Mouse (Mus musculus) c-Kit-positive CD71-negative TER-119-negative erythroid progenitor cells, embryonic 14.5 days (primary cell): ENCODE results near the gene Atoh1.

Experiments
- DNase-seq: peaks from one replicate; pipeline ENCODE4 v3.0.0-alpha.2; 2013; ENCODE audit warnings: low read depth

Atoh1 gene

GRCm38 (mm10) chr6:64728499-64729198, at the start of gene Atoh1:
TSS of gene Atoh1 (plus strand) at chr6:64729125.
- DNase-seq = no peak

- DNase-seq = peak; percentile 13
Measured at GRCm38 (mm10) chr6:64683974-64684373, 45.0 kb upstream of the Atoh1 start.

- peak; percentile 20 for DNase-seq
Measured at GRCm38 (mm10) chr6:64684973-64685372, 44.0 kb upstream of the Atoh1 start.

GRCm38 (mm10) chr6:64688181-64688944, 40.6 kb upstream of the Atoh1 start:
- DNase-seq = no peak

- DNase-seq = no peak
Measured at GRCm38 (mm10) chr6:64694688-64695087, 34.2 kb upstream of the Atoh1 start.

GRCm38 (mm10) chr6:64703659-64704058, 25.3 kb upstream of the Atoh1 start:
- DNase-seq = no peak

- no peak for DNase-seq
Measured at GRCm38 (mm10) chr6:64727751-64728403, 1.0 kb upstream of the Atoh1 start.

GRCm38 (mm10) chr6:64729231-64730011, 496 bp downstream of the Atoh1 start:
- DNase-seq = no peak

- no peak for DNase-seq
Measured at GRCm38 (mm10) chr6:64730030-64730429, 1.1 kb downstream of the Atoh1 start.

- DNase-seq = no peak
Measured at GRCm38 (mm10) chr6:64730506-64731020, 1.6 kb downstream of the Atoh1 start.

GRCm38 (mm10) chr6:64731126-64731525, 2.2 kb downstream of the Atoh1 start:
- DNase-seq = no peak

GRCm38 (mm10) chr6:64731621-64732320, 2.8 kb downstream of the Atoh1 start:
- no peak for DNase-seq

GRCm38 (mm10) chr6:64733311-64733710, 4.4 kb downstream of the Atoh1 start:
- no peak for DNase-seq

- DNase-seq = no peak
Measured at GRCm38 (mm10) chr6:64734441-64735320, 5.8 kb downstream of the Atoh1 start.

- DNase-seq = no peak
Measured at GRCm38 (mm10) chr6:64736317-64736716, 7.4 kb downstream of the Atoh1 start.

- DNase-seq = no peak
Measured at GRCm38 (mm10) chr6:64742915-64743489, 14.1 kb downstream of the Atoh1 start.

- DNase-seq = no peak
Measured at GRCm38 (mm10) chr6:64754515-64754914, 25.6 kb downstream of the Atoh1 start.

GRCm38 (mm10) chr6:64763901-64764300, 35.0 kb downstream of the Atoh1 start:
- DNase-seq = no peak

- DNase-seq = no peak
Measured at GRCm38 (mm10) chr6:64773430-64773829, 44.5 kb downstream of the Atoh1 start.
